Mouse (Mus musculus) regulatory T cell (primary cell): ENCODE data around the gene Sdsl.

Experiments
- in situ Hi-C: fragments of 300-600 bp; cut with MboI, MseI; formaldehyde crosslinking; loops from one replicate; pipeline ENCODE4 v1.15.1; 2025; ENCODE audit warnings: high pct_unique_total_duplicates

The Sdsl gene

DNA sequence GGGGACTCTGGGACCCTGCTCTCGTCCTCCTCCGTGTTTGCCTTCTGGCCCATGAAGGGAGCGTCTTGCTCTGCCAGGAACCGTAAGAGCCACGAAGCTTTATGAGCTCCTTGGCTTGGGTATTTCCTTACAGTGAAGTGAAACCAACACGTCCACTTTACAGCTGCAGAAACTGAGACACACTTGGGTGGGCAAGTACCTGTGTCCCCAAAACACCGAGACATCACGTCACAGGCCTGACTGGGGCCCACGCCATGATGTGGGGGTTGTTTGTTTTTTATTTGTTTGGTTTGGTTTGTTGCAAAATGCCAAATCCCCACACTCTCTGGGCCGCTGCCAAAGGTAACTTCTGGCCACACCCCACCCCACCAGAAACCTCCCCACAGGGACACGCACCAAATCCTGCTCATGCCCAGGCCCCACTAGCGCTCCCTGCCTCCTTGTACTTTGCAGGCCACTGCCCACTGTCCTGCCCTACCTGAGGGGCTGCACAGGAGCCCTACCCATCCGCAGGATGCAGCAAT, 23.2 kb upstream of the Sdsl start:
- in situ Hi-C loops: no loop called here

DNA sequence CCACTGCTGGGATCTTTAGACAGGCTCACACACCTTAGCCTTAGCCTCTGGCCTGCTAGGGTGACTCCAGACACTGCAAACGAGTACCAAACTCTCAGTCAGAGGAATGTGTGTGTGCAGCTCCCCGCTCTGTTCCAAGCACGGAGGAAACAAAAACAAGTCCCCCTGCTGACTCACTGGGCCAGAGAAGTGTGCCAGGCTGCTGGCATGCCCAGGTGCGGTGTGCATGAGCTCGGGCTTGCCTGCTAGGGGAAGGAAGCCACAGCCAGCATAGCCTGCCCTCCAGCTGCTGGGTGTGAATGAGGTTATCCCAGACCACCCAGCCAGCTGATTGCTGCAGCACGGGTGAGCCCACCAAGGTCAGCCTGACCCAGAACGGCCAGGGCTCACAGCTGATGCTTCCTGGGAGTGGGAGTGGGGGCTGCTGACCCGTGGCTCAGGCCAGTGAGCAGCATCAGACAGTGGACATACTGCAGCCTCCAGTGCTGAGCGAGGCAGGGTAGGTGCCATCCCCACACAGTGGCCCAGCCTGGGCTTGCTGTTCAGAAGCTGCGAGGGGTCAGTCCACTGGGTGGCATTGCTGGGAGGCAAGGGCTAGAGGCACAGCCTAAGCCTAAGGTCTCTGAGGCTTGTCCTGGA, 22.6 kb upstream of the Sdsl start:
- in situ Hi-C loops: no loop called here

DNA sequence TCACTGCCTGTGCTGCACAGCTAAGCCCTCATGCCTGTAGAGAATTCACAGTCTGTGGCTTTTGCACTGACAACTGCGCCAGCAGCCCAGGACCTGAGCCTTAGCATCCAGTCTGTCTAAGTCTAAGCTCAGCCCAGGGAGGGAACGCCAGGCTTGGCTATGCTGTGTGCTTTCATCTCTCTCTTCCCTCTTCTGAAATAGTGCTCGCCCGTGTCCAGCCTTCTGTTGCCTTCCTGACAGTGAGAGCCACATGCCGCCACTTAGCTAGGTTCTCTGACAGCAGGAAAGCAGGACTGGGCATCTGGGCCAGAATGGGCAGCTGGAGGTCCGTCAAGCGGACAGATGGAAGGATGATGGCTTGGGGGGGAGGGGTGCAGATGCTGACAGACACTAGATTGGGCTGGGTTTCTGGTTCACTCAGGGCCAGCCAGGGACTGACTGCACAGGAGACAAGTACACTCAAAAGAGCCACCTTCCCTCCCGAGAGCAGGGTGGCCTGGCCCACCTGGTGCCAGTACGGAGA, 21.3 kb upstream of the Sdsl start:
- in situ Hi-C loops: no loop called here

DNA sequence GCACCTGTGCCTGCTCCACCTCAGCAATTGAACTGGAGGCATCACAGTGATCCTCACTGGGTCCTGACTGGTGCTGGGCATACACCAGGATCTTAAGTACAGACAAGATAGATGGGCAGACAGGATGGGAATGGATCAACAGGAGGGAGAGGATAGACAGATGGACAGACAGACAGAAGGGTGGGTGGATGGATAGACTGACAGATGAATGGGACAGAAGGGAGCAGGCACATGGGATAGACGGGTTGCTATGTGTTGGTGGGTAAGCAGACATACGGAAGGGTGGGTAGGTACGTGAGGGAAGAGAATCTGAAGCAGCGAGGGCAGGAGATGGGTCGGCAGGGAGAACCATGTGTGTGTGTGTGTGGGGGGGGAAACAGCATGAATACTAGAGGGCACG, 20.8 kb upstream of the Sdsl start:
- in situ Hi-C loops: no loop called here

DNA sequence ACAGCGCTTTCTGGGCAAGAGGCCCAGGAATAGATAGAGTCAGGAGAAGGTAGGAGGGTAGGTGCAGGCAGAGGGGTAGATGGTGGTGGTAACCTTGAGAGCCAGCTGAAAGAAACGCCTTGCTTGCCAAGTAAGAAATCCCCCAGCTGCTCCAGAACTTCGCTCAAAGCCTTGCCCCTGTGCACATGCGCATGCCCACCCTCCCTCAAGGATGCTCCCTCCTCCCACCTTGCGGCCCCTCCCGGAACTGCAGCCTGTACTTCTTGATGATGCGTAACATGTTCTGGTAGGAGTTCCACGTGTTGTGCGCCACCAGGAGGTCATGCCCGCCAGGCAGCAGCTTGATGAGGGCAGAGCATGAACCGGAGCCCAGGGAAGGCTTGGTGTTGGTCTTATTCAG, 19.8 kb upstream of the Sdsl start:
- in situ Hi-C loops: no loop called here

DNA sequence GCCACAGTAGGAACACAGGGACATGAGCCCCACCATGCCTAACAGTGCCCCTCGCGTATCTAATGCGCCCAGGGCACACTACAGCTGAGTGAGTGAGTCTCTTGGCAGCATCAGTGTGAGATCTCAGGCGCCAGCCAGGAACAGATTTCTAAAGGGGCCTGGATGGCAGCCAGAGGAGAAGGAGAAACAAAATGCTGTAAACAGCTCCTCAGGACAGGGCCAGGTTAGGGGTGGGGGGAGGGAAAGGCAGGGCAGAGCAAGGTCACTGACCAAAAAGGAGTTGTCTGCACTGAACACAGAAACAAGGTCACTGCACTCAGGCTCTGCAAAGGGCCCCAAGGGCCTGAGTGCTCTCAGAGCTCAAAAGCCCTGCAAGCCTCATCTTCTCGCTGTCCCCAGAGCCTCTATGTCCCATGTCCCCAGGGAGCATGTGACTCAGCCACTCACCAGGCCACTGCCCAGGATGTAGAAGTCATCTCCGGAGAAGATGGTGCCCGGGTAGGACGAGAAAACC, 18.1 kb upstream of the Sdsl start:
- in situ Hi-C loops: no loop called here

DNA sequence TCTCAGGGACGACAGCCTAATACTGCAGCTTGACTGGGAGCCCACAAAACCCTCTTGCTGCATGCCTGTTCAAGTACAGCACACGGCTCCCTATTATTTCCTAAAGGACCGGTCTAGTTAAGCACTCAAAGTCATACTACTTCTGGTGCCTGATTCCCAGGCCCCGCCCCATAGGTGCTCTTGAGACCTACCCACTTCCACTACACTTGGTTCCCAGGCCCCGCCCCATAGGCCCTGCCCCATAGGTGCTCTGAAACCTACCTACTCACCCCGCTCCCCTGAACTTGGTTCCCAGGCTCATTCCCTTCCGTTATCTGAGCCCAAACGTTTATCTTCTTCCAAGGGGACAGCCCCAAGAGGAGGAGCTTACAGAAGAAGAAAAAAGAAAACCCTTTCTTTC, 15.2 kb upstream of the Sdsl start:
- in situ Hi-C loops: no loop called here

DNA sequence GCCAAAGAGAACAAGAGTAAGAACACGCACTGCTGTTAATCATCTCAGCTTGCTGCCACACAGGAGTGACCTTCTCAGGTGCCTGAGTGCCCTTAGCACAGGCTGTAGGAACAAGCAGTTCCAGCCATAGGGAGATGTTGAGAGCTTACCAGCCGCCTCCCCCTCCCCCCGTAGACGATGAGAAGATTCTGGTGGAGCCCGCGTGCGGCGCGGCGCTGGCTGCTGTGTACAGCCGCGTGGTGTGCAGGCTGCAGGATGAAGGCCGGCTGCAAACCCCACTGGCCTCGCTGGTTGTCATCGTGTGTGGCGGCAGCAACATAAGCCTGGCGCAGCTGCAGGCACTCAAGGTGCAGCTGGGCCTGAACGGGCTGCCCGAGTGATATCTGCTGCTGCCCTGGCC, 10.8 kb upstream of the Sdsl start:
- in situ Hi-C loops: no loop called here

DNA sequence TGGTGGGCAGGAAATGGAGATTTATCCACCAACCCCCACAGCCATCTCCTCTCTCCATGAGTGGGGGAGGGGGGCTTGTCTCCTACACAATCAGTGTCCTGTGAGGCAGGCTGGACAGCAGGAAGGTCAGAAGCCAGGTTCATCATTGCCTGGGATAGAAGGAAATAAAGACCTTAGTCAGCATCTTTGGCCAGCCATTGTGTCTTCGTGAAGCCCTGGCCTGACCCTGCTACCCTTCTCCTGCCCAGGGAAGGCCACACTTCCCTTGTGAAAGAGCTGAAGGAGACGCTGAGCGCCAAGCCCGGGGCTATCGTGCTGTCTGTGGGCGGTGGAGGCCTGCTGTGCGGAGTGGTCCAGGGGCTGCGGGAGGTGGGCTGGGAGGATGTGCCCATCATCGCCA, 8.6 kb upstream of the Sdsl start:
- in situ Hi-C loops: no loop called here

DNA sequence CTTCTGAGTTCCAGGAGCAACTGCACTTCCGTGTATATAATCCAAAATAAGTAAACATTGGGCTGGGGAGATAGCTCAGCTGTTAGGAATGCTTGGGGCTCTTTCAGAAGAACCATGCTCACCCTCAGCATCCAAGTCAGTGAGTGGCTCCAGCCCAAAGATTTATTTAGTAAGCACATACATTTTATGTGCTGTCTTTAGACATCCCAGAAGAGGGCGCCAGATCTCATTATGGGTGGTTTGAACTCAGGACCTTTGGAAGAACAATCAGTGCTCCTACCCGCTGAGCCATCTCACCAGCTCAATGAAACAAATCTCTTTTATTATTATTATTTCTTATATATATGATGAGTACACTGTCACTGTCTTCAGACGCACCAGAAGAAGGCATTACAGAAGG, 6.9 kb upstream of the Sdsl start:
- in situ Hi-C loops: no loop called here

DNA sequence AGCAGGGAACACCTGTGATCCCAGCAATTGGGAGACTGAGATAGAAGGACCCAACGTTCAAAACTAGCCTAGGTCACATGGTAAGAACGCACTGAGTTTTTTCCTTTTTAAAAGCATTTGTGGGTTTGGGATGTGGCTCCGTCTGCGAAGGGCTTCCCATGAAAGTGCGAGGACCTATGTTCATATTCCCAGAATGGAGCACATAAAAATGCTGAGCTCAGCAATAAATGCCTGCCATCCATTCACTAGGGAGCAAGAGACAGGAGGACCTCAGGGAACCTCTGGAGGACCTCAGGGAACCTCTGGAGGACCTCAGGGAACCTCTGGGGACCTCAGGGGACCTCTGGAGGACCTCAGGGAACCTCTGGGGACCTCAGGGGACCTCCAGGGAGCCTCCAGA, 5.4 kb upstream of the Sdsl start:
- in situ Hi-C loops: no loop called here

DNA sequence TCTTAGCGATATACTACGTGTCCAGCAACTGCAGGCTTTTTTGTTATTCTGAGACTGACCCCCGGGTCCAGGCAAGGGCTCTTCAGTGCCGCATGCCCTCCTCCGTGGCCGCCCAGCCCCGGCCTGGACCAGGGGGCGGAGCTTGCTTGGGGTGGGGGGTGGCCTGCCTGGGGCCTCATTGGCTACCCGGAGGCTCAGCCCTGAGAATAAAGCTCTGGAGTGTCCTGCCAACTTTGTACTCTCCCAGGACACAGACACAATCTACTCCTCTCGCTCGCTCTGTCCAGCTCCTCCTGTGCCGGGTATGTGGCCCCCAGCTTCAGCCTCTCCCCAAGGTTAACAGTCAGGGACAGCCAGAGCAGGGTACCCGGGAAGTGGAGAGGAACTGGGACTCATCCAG, 3.7 kb upstream of the Sdsl start, which contains the start of gene Sds:
Gene Sds, plus strand, starts transcription at position 231 of the 400 bp plus-strand sequence.
- in situ Hi-C loops: no loop called here

DNA sequence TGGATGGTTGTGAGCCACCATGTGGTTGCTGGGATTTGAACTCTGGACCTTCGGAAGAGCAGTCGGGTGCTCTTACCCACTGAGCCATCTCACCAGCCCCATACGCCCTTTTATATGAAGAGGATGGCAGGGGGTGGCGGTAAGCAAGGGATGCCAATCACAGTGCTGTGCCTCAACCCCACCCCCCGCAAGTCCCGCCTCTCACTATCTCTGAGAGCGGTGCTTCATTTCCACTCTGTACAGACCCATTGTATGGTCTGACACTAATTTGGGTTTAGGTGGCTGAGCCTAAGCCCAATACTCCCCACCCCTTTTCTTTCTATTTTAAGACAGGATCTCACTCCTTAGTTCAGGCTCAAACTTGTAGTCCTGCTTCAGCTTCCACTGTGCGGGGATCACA, 3.3 kb upstream of the Sdsl start:
- in situ Hi-C loops: no loop called here

DNA sequence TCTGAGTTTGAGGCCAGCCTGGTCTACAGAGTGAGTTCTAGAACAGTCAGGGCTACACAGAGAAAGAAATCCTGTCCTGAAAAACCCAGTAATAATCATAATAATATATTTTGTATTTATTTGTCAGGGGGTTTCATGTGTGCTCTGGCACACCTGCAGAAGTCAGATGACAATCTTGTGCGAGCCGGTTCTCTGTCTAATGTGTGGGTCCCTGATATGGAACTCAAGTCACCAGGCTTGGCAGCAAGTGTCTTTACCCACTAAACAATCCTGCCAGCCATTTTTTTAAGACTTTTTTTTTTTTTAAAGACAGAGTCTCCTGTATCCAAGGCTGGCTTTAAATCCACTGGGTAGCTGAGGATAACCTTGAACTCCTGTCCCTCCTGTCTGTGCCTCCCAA, 751 bp upstream of the Sdsl start:
- in situ Hi-C loops: no loop called here

DNA sequence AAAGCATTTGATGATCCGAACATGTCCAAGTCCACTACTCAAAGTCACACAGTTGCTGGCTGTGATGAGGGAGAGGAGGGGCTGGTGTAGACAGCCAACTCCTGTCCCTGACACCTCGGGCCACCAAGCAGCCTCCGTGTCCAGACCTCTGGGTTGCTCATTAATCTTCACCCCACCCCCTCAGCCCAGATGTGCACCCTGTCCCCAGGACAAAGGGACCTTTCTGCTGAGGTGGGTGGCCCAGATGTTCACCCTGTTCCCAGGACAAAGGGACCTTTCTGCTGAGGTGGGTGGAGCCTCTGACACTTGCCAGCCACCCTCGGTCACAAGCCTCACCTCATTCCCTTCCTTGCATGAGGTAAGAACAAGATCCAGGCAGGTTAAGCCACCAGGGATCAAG, 1.1 kb downstream of the Sdsl start:
- in situ Hi-C loops: no loop called here

DNA sequence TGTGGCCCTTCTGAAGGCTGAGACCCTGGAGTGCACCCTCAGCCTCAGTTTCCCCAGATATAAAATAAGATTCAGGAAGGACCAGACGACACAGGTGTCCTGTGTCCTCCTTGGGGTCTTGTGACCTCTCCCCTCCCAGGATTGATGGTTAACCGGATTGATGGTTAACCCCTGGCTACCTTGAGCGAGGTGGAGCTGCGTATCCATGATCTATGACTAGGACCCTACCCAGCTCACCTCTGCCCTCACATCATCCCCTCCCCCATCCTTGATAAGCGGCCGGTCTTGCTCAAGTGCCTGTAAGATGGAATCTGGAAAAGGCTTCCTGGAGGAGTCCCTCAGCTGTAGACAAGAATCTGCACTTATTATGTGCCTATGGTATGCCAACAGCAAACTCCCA, 3.8 kb downstream of the Sdsl start:
- in situ Hi-C loops: no loop called here

DNA sequence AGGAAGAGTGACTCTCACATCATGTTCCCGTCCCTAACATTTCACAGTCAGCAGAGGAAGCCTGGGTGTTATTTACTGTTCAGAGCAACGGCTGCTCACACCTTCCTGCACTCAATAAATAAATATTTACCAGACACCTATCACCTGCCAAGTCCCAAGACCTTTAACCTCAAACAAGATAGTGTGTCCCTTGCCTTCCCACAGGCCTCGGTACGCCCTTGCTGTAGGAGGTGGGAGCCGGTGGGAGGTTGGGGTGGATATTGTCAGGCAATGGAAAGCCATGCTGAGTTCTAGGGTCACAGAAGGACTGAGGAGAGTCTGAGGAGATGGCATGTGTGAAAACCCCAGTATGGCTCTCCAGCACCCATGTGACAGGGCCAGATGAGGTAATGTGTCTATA, 4.3 kb downstream of the Sdsl start:
- in situ Hi-C loops: no loop called here

DNA sequence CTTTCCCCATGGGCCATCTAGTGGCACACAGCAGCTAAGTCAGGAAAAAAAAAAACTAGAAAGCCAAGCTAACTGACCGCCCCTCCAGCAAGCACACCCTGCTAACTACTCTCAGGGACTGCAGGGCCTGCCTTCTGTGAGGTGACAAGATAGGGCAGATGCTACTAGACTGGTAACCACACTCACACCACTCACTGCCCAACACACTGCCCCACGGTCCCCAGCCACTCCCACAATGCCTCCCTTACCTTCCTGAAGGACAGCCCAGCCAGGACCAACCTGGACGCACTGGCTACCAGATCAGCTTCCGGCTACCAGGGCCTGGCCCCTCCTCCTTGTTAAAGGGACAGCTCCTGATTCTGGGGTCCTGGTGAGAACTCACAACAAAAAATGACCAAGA, 5.6 kb downstream of the Sdsl start:
- in situ Hi-C loops: no loop called here

DNA sequence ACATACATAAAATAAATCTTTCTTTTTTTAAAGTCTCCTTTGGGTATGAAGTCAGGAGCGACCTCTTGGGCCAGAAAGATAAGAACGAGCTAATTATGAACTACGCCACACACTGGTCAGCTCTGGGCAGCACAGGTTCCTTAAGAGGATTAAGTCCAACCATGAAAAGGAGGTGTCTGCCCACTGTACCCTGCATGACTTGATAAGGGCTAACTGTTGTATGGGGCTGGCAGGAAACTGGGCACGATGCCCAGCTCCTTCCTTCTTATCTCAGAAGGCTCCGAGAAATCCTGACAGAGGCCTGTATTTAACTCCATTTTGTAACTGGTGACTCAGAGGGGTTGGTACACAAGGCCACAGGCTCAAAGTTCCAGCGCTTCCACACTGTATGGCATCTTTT, 6.8 kb downstream of the Sdsl start:
- in situ Hi-C loops: no loop called here

DNA sequence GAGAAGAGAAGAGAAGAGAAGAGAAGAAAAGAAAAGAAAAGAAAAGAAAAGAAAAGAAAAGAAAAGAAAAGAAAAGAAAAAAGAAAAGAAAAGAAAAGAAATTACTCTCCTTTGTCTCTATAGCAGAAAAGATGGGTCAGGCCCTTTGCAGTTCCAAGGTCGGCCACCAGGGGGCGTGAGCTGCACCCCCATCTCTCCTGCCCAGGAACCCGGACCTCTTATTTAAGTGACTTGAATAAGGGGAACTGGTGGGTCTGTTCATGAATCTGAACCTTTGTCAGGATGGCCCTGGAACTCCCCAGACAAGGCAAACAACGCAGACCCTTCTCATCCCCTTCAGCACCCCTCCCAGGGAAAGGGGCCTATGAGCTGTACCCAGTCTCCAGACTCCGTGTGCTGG, 7.5 kb downstream of the Sdsl start:
- in situ Hi-C loops: no loop called here

DNA sequence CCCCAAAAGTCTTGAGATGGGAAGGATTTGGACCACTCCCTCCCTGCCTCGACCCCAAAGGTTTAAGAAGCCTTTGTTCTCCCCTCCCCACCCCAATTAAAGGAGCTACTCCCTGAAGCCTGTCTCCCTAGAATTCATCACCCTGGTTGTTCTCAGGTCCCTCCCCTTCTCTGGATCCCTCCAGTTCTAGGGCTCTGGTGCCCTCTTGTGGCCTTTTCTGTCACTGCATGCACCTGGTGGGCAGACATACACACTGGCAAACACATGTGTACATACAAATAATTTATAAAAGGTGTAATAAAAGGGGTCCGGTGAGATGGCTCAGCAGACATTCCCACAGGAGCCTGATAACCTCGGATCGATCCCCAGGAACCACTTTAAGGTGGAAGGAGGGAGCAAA, 8.3 kb downstream of the Sdsl start:
- in situ Hi-C loops: no loop called here

DNA sequence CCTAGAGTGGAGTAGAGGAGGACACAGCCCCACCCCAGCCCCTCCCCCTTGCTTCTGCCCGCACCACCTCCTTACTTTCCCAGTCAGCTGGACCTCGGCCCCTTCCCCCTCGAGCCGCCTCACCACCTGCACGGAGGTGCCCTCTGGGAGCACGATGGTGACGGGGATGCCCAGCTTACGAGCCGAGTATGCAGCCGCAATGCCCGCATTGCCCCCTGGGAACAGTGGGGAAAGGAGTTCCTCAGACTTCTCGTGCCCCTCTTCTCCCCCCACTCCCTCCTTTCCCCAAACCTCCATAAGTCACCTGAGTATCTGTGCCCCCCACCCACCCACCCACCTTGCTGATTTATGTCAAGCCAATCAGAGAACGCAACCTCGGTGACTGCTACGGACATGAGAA, 10.7 kb downstream of the Sdsl start:
- in situ Hi-C loops: no loop called here

DNA sequence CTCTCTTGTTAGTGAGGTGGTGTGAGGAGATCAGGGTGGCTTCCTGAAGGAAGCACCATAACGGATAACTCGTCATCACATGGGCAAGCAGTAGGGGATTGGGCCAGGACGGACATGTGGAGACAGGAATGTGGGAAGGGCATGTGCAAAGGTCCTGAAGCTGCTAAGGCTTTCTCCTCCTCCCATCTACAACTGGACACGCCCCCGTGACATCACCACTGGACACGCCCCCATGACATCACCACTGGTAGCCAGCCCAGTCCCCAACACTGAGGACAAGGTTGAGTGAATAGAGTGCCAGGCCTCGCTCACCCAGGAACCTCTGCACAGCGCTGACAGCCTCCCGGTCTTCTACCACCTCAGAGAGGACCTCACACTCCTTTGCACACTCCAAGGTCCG, 13.5 kb downstream of the Sdsl start:
- in situ Hi-C loops: no loop called here

DNA sequence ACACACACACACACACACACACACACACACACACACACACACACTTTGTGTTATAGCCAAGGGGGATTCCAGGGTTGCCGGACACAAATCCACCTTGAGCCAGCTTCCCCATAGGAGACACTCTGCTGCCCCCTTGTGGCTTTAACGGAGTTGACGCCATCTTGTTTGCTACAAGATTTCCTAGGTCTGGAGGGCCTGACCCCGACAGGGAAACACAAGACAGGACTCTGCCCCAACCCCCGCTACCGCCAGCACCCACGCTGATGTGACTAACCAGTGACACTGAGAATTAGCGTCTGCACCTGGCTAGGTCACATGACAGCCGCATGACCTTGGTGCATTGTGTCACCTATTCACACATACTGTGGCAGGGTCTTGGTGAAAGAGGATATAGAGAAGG, 15.0 kb downstream of the Sdsl start:
- in situ Hi-C loops: no loop called here
